Comparison of ENCODE assay signal across 23 mouse cellular contexts in genomic region chr9:52280995-52281394, GRCm38 (mm10).
DNase-seq lines count a peak whose midpoint lies in the region; ATAC-seq lines count a peak whose summit lies in the region.
"Had no signal": no experiment of that assay in that cellular context is flagged by ENCODE, and none has a peak within 500 bp of the region (broad histone marks: within the 10 kb centered on the region; RNA-seq: fewer than 3 reads in every experiment).

No protein-coding gene starts in this region.

- peak overlapping the region; percentile 63 for H3K27ac ChIP-seq in heart, embryonic 15.5 days
- H3K27ac ChIP-seq: embryonic facial prominence, embryonic 12.5 days; hindbrain, embryonic 13.5 days; left cerebral cortex, adult 2 months; neural tube, embryonic 15.5 days had no signal

- no peak for DNase-seq in heart, adult 11 months
- DNase-seq in 416B (ENCODE audit: low read depth) (peak; percentile 9), adipocyte (ENCODE audit: low spot score) (peak; percentile 16)
- peak; percentile 35 to 48 for DNase-seq in heart, postnatal 10 days
- DNase-seq in embryo, embryonic 10 days (ENCODE audit: low spot score), result no peak
- DNase-seq in layer of hippocampus, adult 9-10 months (ENCODE audit: low spot score), result no peak
- DNase-seq: adrenal gland, postnatal 25 days; cerebellum, adult 9-10 months; kidney, adult 9 months; kidney, postnatal 25 days; left cerebral cortex, postnatal 4 days; liver, postnatal 0 days; midbrain, embryonic 14.5 days; thymus, postnatal 36 days had no signal

- peak overlapping the region; percentile 36 for H3K4me2 ChIP-seq in heart, embryonic 15.5 days
- H3K4me2 ChIP-seq: embryonic facial prominence, embryonic 12.5 days; hindbrain, embryonic 13.5 days; neural tube, embryonic 15.5 days had no signal

- ATAC-seq in heart, embryonic 15.5 days (replicated peaks; ENCODE audit: insufficient number of reproducible peaks, insufficient read depth, low FRiP score, low read depth), result peak; percentile 65; the same call in 1 of the 2 replicates
- ATAC-seq: activated CD4-positive, CD25-positive, alpha-beta regulatory T cell, adult 4 months; CD4-positive, CD25-positive, alpha-beta regulatory T cell, adult 4 months; forebrain, embryonic 14.5 days; liver, postnatal 0 days had no signal

- no peaks in the 10 kb centered on the region for H3K27me3 ChIP-seq in heart, embryonic 15.5 days
- H3K27me3 ChIP-seq: embryonic facial prominence, embryonic 12.5 days; hindbrain, embryonic 13.5 days; neural tube, embryonic 15.5 days had no signal

- no peaks in the 10 kb centered on the region for H3K9me3 ChIP-seq in heart, embryonic 15.5 days (replicated peaks)
- H3K9me3 ChIP-seq: embryonic facial prominence, embryonic 12.5 days; G1E; hindbrain, embryonic 13.5 days; neural tube, embryonic 15.5 days had no signal

- no peak overlapping the region for H3K9ac ChIP-seq in heart, embryonic 15.5 days
- H3K9ac ChIP-seq: embryonic facial prominence, embryonic 12.5 days; hindbrain, embryonic 13.5 days; liver, postnatal 0 days; neural tube, embryonic 15.5 days had no signal

- H3K4me1 ChIP-seq in heart, embryonic 15.5 days (replicated peaks), result peaks cover 9% of the 10 kb centered on the region
- H3K4me1 ChIP-seq: embryonic facial prominence, embryonic 12.5 days had no signal

- no peak overlapping the region for H3K4me3 ChIP-seq in heart, embryonic 15.5 days
- H3K4me3 ChIP-seq: embryonic facial prominence, embryonic 12.5 days; hindbrain, embryonic 13.5 days; left cerebral cortex, adult 2 months; neural tube, embryonic 15.5 days had no signal

- intact Hi-C loops in heart, postnatal 10 days (cut with DNase I), result loop anchor here (10.0 kb wide), 1 partner anchor 116 kb away; the partner anchor contains the start of gene Zc3h12c

- H3K36me3 ChIP-seq in heart, embryonic 15.5 days, result no peaks in the 10 kb centered on the region
- H3K36me3 ChIP-seq: embryonic facial prominence, embryonic 12.5 days; G1E; hindbrain, embryonic 13.5 days; neural tube, embryonic 15.5 days had no signal

- WGBS in heart, embryonic 15.5 days, result 39% methylated on average over 5 of the region's 5 CpGs

Comparison
In these comparisons a context has a peak if more than half of its experiments do, and no peak if none do; other contexts are left out.
1. DNase-seq: peak in 416B (single experiment), adipocyte (single experiment) and heart, postnatal 10 days (2 of 2); none in heart, adult 11 months (single experiment), embryo, embryonic 10 days (single experiment) and layer of hippocampus, adult 9-10 months (single experiment).